Mouse (Mus musculus): ENCODE measurements around the gene Fes. TPM values are rescaled to one million over a fixed set of nuclear protein-coding genes. Genes with fewer than 3 reads are reported as not detected.
A peak's percentile ranks its signal among the peaks of the same experiment; 100 is the strongest.

Gene Fes
- total and polyA plus RNA-seq, 3 experiments, result 2.7 to 6.6 TPM; not detected in 1

GRCm38 (mm10) chr7:80373850-80374249 is 13.9 kb downstream of the Fes start (continued):
- TF ChIP-seq E2F4 (IDR thresholded peaks at IDR 0.05; ENCODE audit: borderline replicate concordance, low read depth, low read length), result no peak
- no peak for TF ChIP-seq ZMIZ1 (IDR thresholded peaks at IDR 0.05; ENCODE audit: low read depth, low read length)
- peak; percentile 73 for TF ChIP-seq ETS1 (IDR thresholded peaks at IDR 0.05; ENCODE audit: low read depth, low read length)
- TF ChIP-seq JUND (IDR thresholded peaks at IDR 0.05; ENCODE audit: low read depth, low read length), result no peak
- TF ChIP-seq SIN3A (IDR thresholded peaks at IDR 0.05; ENCODE audit: low read length), result no peak; the same call in 1 of the 2 replicates
- no peak for TF ChIP-seq ZKSCAN1 (IDR thresholded peaks at IDR 0.05; ENCODE audit: low read depth, low read length)
- no peak for TF ChIP-seq ZNF384 (IDR thresholded peaks at IDR 0.05; ENCODE audit: low read depth, low read length)
- TF ChIP-seq TAL1 (IDR thresholded peaks at IDR 0.05; ENCODE audit: low read length), result peak; percentile 73
- TF ChIP-seq ZC3H11A (IDR thresholded peaks at IDR 0.05; ENCODE audit: low read depth, low read length), result no peak
- no peak for TF ChIP-seq SMC3 (IDR thresholded peaks at IDR 0.05; ENCODE audit: low read depth, low read length)
- TF ChIP-seq NELFE (IDR thresholded peaks at IDR 0.05; ENCODE audit: low read depth, low read length), result peak; percentile 41; the same call in 1 of the 2 replicates
- no peak for TF ChIP-seq RCOR1 (IDR thresholded peaks at IDR 0.05; ENCODE audit: low read depth, low read length)
- no peak for TF ChIP-seq CTCF (IDR thresholded peaks at IDR 0.05 in 2 of 3, conservative IDR thresholded peaks at IDR 0.05 in 1 of 3; ENCODE audit: control insufficient read depth in 1 of 3, insufficient read depth in 1 of 3, low read depth in 2 of 3, low read length in 3 of 3, poor library complexity in 1 of 3, severe bottlenecking in 1 of 3)
- no peak for TF ChIP-seq HCFC1 (IDR thresholded peaks at IDR 0.05; ENCODE audit: low read depth, low read length)
- TF ChIP-seq MAFK (IDR thresholded peaks at IDR 0.05; ENCODE audit: borderline replicate concordance, low read depth, low read length), result no peak
- no peak for TF ChIP-seq POLR2AphosphoS2 (IDR thresholded peaks at IDR 0.05; ENCODE audit: low read length)
- 0 out of 2 replicates have a peak, but pooled peaks have one; percentile 17 for TF ChIP-seq GATA1 (IDR thresholded peaks at IDR 0.05; ENCODE audit: low read depth, low read length)
- TF ChIP-seq POLR2A (IDR thresholded peaks at IDR 0.05; ENCODE audit: control insufficient read depth in 1 of 2, insufficient read depth in 1 of 2, low read depth in 1 of 2, low read length in 2 of 2, poor library complexity in 1 of 2), result peak in 1 of 2 experiments; percentile 35; a peak in 1 of 4 replicates
- no peak for TF ChIP-seq KAT2A (conservative IDR thresholded peaks at IDR 0.05; ENCODE audit: low read depth, low read length)

- TF ChIP-seq MAFK (IDR thresholded peaks at IDR 0.05; ENCODE audit: borderline replicate concordance, low read depth, low read length), result no peak
- TF ChIP-seq BHLHE40 (IDR thresholded peaks at IDR 0.05; ENCODE audit: borderline replicate concordance, low read depth, low read length), result peak; percentile 17; the same call in 1 of the 2 replicates
- TF ChIP-seq MAX (IDR thresholded peaks at IDR 0.05; ENCODE audit: low read length), result no peak; the same call in 1 of the 2 replicates
- TF ChIP-seq ELF1 (IDR thresholded peaks at IDR 0.05; ENCODE audit: low read depth, low read length), result 0 out of 2 replicates have a peak, but pooled peaks have one; percentile 1
- TF ChIP-seq GATA1 (IDR thresholded peaks at IDR 0.05; ENCODE audit: low read depth, low read length), result peak; percentile 68
- TF ChIP-seq POLR2A (IDR thresholded peaks at IDR 0.05; ENCODE audit: control insufficient read depth in 1 of 2, insufficient read depth in 1 of 2, low read depth in 1 of 2, low read length in 2 of 2, poor library complexity in 1 of 2), result no peak
- TF ChIP-seq EP300 (IDR thresholded peaks at IDR 0.05; ENCODE audit: low read depth in 1 of 2, low read length in 2 of 2), result peak; percentile 37 to 59
- TF ChIP-seq TBP (IDR thresholded peaks at IDR 0.05; ENCODE audit: low read depth, low read length), result peak; percentile 56; the same call in 1 of the 2 replicates
- peak; percentile 56 for TF ChIP-seq TCF12 (IDR thresholded peaks at IDR 0.05; ENCODE audit: low read depth, low read length)
- TF ChIP-seq GABPA (IDR thresholded peaks at IDR 0.05; ENCODE audit: low read depth, low read length), result no peak
- TF ChIP-seq ETS1 (IDR thresholded peaks at IDR 0.05; ENCODE audit: low read depth, low read length), result peak; percentile 82
- peak; percentile 65; the same call in 1 of the 2 replicates for TF ChIP-seq CHD1 (IDR thresholded peaks at IDR 0.05; ENCODE audit: low read depth, low read length)
- TF ChIP-seq NELFE (IDR thresholded peaks at IDR 0.05; ENCODE audit: low read depth, low read length), result 0 out of 2 replicates have a peak, but pooled peaks have one; percentile 15
- TF ChIP-seq RCOR1 (IDR thresholded peaks at IDR 0.05; ENCODE audit: low read depth, low read length), result peak; percentile 47; the same call in 1 of the 2 replicates
- peak; percentile 88 for TF ChIP-seq ZNF384 (IDR thresholded peaks at IDR 0.05; ENCODE audit: low read depth, low read length)
- TF ChIP-seq SIN3A (IDR thresholded peaks at IDR 0.05; ENCODE audit: low read length), result peak; percentile 65
- H3K27me3 ChIP-seq (ENCODE audit: control insufficient read depth in 1 of 2, insufficient read depth in 2 of 2, low read length in 2 of 2), result no peaks in the 10 kb centered on the region
- peaks cover 0 to 34% of the 10 kb centered on the region in 2 experiments; a peak in 2 of 4 replicates for H3K36me3 ChIP-seq (ENCODE audit: control insufficient read depth in 1 of 2, insufficient read depth in 2 of 2, low read length in 2 of 2)
- H3K4me1 ChIP-seq (ENCODE audit: control insufficient read depth in 1 of 2, insufficient read depth in 2 of 2, low read length in 2 of 2), result peaks cover 8 to 52% of the 10 kb centered on the region in 2 experiments
- H3K79me2 ChIP-seq (ENCODE audit: control insufficient read depth, insufficient read depth, low read length, poor library complexity), result peaks cover 3% of the 10 kb centered on the region; the same call in 1 of the 2 replicates
- no peaks in the 10 kb centered on the region for H3K9me3 ChIP-seq (replicated peaks; ENCODE audit: insufficient read depth, low read length)
- H3K27ac ChIP-seq (ENCODE audit: control insufficient read depth, low read depth, low read length), result peak overlapping the region; percentile 92
- H3K9ac ChIP-seq (ENCODE audit: control insufficient read depth, low read depth, low read length, poor library complexity, severe bottlenecking), result peak overlapping the region; percentile 41
- peak overlapping the region; percentile 29 to 43 for H3K4me3 ChIP-seq (ENCODE audit: control insufficient read depth in 1 of 2, insufficient read depth in 1 of 2, low read depth in 2 of 2, low read length in 2 of 2)
- DNase-seq (ENCODE audit: low read depth, low spot score), result peak; percentile 81
These were observed 14.4 kb downstream of the Fes start for GRCm38 (mm10) chr7:80373352-80373751.

Measured in MEL (cell line).